ENCODE assay signal across 28 mouse cellular contexts in the genomic region with DNA sequence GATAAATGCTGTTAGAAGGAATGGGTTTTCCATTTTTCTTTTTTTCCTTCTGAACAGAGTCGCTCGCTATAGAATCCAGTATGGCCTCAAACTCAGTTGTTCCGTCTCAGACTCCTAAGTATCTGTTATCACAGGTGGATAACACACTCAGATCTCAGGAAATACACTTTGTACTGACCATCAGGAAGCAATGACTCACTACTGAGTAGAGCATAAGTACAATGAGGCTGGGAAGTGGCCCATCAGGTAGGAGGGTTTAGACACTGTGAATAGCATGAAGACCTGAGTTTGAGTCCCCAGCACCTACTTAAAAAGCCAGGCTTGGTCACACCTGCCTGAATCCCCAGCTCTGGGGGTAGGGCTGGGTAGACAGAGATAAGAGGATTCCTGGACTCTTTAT.
"Had no signal": no experiment of that assay in that cellular context is flagged by ENCODE, and none has a peak within 500 bp of the region (broad histone marks: within the 10 kb centered on the region; RNA-seq: fewer than 3 reads in every experiment).

No protein-coding gene starts in this region.

- H3K27ac ChIP-seq: embryonic facial prominence, embryonic 10.5 days; embryonic facial prominence, embryonic 12.5 days; embryonic facial prominence, embryonic 13.5 days; embryonic facial prominence, embryonic 15.5 days; forebrain, embryonic 10.5 days; forebrain, embryonic 12.5 days; forebrain, embryonic 13.5 days; forebrain, embryonic 15.5 days; gastrocnemius, adult 2 months; heart, adult 2 months had no signal

- H3K9me3 ChIP-seq: embryonic facial prominence, embryonic 12.5 days; embryonic facial prominence, embryonic 13.5 days; embryonic facial prominence, embryonic 15.5 days; forebrain, embryonic 12.5 days; forebrain, embryonic 13.5 days; forebrain, embryonic 15.5 days had no signal

- H3K9ac ChIP-seq: embryonic facial prominence, embryonic 12.5 days; embryonic facial prominence, embryonic 13.5 days; embryonic facial prominence, embryonic 15.5 days; forebrain, embryonic 12.5 days; forebrain, embryonic 13.5 days; forebrain, embryonic 15.5 days; forebrain, postnatal 0 days had no signal

- H3K36me3 ChIP-seq: embryonic facial prominence, embryonic 10.5 days; embryonic facial prominence, embryonic 12.5 days; embryonic facial prominence, embryonic 13.5 days; embryonic facial prominence, embryonic 15.5 days; forebrain, embryonic 10.5 days; forebrain, embryonic 12.5 days; forebrain, embryonic 15.5 days had no signal

- H3K4me2 ChIP-seq: embryonic facial prominence, embryonic 12.5 days; embryonic facial prominence, embryonic 13.5 days; embryonic facial prominence, embryonic 15.5 days; forebrain, embryonic 12.5 days; forebrain, embryonic 13.5 days; forebrain, embryonic 15.5 days had no signal

- ATAC-seq: forebrain, embryonic 13.5 days; forebrain, embryonic 14.5 days; forebrain, embryonic 15.5 days; forebrain, embryonic 16.5 days; forebrain, postnatal 0 days had no signal

- H3K4me1 ChIP-seq: embryonic facial prominence, embryonic 12.5 days had no signal

- H3K4me3 ChIP-seq: embryonic facial prominence, embryonic 10.5 days; embryonic facial prominence, embryonic 12.5 days; embryonic facial prominence, embryonic 13.5 days; embryonic facial prominence, embryonic 15.5 days; erythroblast, embryonic 14.5 days; forebrain, embryonic 10.5 days; forebrain, embryonic 12.5 days; forebrain, embryonic 13.5 days; forebrain, embryonic 15.5 days; gastrocnemius, adult 2 months; heart, adult 2 months had no signal

- H3K27me3 ChIP-seq: embryonic facial prominence, embryonic 12.5 days; embryonic facial prominence, embryonic 13.5 days; embryonic facial prominence, embryonic 15.5 days; forebrain, embryonic 12.5 days; forebrain, embryonic 13.5 days; forebrain, embryonic 15.5 days had no signal

- DNase-seq: cerebellum, adult 2 months; cerebellum, adult 8-10 months; cerebellum, adult 9-10 months; cerebellum, adult 9-11 months; cerebellum, postnatal 10 days; cerebellum, postnatal 25 days; cerebellum, postnatal 36 days; embryo, embryonic 11 days; forebrain, postnatal 0 days; gastrocnemius, adult 2 months; gastrocnemius, postnatal 10 days; gastrocnemius, postnatal 14 days; gastrocnemius, postnatal 25 days; gastrocnemius, postnatal 36 days; heart, adult 11 months; heart, adult 18-20 months; heart, adult 2 months had no signal
